Mouse (Mus musculus) 416B (cell line): ENCODE data around the gene Gpr183.
A peak's percentile ranks its signal among the peaks of the same experiment; 100 is the strongest.

Experiments used
- DNase-seq: peaks from one replicate; pipeline ENCODE4 v3.0.0; 2011; ENCODE audit warnings: low read depth

Gpr183 gene

GRCm38 (mm10) chr14:121956291-121956690 lies 8.7 kb downstream of the Gpr183 start:
- DNase-seq: no peak

GRCm38 (mm10) chr14:121955176-121955795 lies 9.7 kb downstream of the Gpr183 start:
- peak; percentile 30 for DNase-seq

- no peak for DNase-seq
Observed at GRCm38 (mm10) chr14:121954608-121955007, 10.4 kb downstream of the Gpr183 start.

GRCm38 (mm10) chr14:121954129-121954528 lies 10.9 kb downstream of the Gpr183 start:
- no peak for DNase-seq

GRCm38 (mm10) chr14:121952046-121952400 lies 13.0 kb downstream of the Gpr183 start:
- DNase-seq: no peak

GRCm38 (mm10) chr14:121951399-121952045 lies 13.5 kb downstream of the Gpr183 start:
- peak; percentile 76 for DNase-seq

- DNase-seq: peak; percentile 29
Observed at GRCm38 (mm10) chr14:121949897-121950296, 15.1 kb downstream of the Gpr183 start.

- no peak for DNase-seq
Observed at GRCm38 (mm10) chr14:121949436-121949835, 15.6 kb downstream of the Gpr183 start.

- no peak for DNase-seq
Observed at GRCm38 (mm10) chr14:121947966-121948365, 17.0 kb downstream of the Gpr183 start.

GRCm38 (mm10) chr14:121947201-121947760 lies 17.7 kb downstream of the Gpr183 start:
- DNase-seq: no peak

GRCm38 (mm10) chr14:121946728-121947127 lies 18.3 kb downstream of the Gpr183 start:
- DNase-seq: no peak

GRCm38 (mm10) chr14:121946131-121946530 lies 18.9 kb downstream of the Gpr183 start:
- no peak for DNase-seq

- DNase-seq: no peak
Observed at GRCm38 (mm10) chr14:121939582-121939981, 25.4 kb downstream of the Gpr183 start.

GRCm38 (mm10) chr14:121938256-121939191 lies 26.5 kb downstream of the Gpr183 start:
- no peak for DNase-seq

- no peak for DNase-seq
Observed at GRCm38 (mm10) chr14:121937601-121938255, 27.3 kb downstream of the Gpr183 start.

GRCm38 (mm10) chr14:121936856-121937255 lies 28.1 kb downstream of the Gpr183 start:
- no peak for DNase-seq

- DNase-seq: no peak
Observed at GRCm38 (mm10) chr14:121936356-121936755, 28.6 kb downstream of the Gpr183 start.

- peak; percentile 70 for DNase-seq
Observed at GRCm38 (mm10) chr14:121934597-121934946, 30.4 kb downstream of the Gpr183 start.

GRCm38 (mm10) chr14:121933906-121934596 lies 30.9 kb downstream of the Gpr183 start:
- peak; percentile 26 for DNase-seq

GRCm38 (mm10) chr14:121932180-121932579 lies 32.8 kb downstream of the Gpr183 start:
- no peak for DNase-seq

- DNase-seq: no peak
Observed at GRCm38 (mm10) chr14:121931594-121931993, 33.4 kb downstream of the Gpr183 start.
